Mouse (Mus musculus) embryonic facial prominence, embryonic 11.5 days (tissue): ENCODE data around the gene Adgre5. TPM values are rescaled to one million over a fixed set of nuclear protein-coding genes. Genes with fewer than 3 reads are reported as not detected.

Experiments
- ATAC-seq: fragments of 200-750 bp; cut with Nextera tagmentation; replicated peaks from 2 replicates; pipeline ENCODE4 v1.8.0; 2017; ENCODE audit warnings: low read depth; ENCODE audit not compliant: insufficient number of reproducible peaks, low FRiP score, low TSS enrichment
- DNase-seq: peaks from one replicate; pipeline ENCODE4 v3.0.0-alpha.2; 2015; ENCODE audit warnings: low spot score
- H3K27ac ChIP-seq: fragments of 300-500 bp; sonication (generic); replicated peaks from 2 replicates; pipeline ENCODE4 v1.5.1; 2014; ENCODE audit warnings: mild to moderate bottlenecking, low read depth, low read length, control low read depth
- H3K27me3 ChIP-seq: fragments of 300-500 bp; sonication (generic); 2 replicates; pipeline ENCODE4 v1.6.1; 2014; ENCODE audit warnings: mild to moderate bottlenecking, low read length, moderate library complexity, mixed read lengths; ENCODE audit not compliant: control insufficient read depth, insufficient read depth
- H3K36me3 ChIP-seq: fragments of 300-500 bp; sonication (generic); replicated peaks from 2 replicates; pipeline ENCODE4 v1.6.1; 2014; ENCODE audit warnings: low read depth, mild to moderate bottlenecking, low read length, moderate library complexity, mixed read lengths; ENCODE audit not compliant: control insufficient read depth, insufficient read depth
- H3K4me1 ChIP-seq: fragments of 300-500 bp; sonication (generic); 2 replicates; pipeline ENCODE4 v1.6.1; 2014; ENCODE audit warnings: low read length, mixed read lengths; ENCODE audit not compliant: control insufficient read depth, insufficient read depth
- H3K4me2 ChIP-seq: fragments of 300-500 bp; sonication (generic); 2 replicates; pipeline ENCODE4 v1.6.1; 2014; ENCODE audit warnings: low read depth, mild to moderate bottlenecking, control low read depth, low read length, moderate library complexity
- H3K4me3 ChIP-seq: fragments of 300-500 bp; sonication (generic); 2 replicates; pipeline ENCODE4 v1.5.1; 2014; ENCODE audit warnings: low read depth, low read length, control low read depth
- H3K9ac ChIP-seq: fragments of 300-500 bp; sonication (generic); replicated peaks from 2 replicates; pipeline ENCODE4 v1.6.1; 2014; ENCODE audit warnings: mild to moderate bottlenecking, control low read depth, low read length
- H3K9me3 ChIP-seq: fragments of 300-500 bp; sonication (generic); replicated peaks from 2 replicates; pipeline ENCODE4 v1.6.1; 2016; ENCODE audit warnings: mild to moderate bottlenecking, low read length, inconsistent platforms, mixed read lengths; ENCODE audit not compliant: control insufficient read depth
- WGBS: fragments of 180-500 bp; shearing (Covaris S2); extraction: QIAGEN DNeasy Blood & Tissue Kit; methylation state at CpG from one replicate; pipeline ENCODE4 v1.1.7; 2014; 5-methylcytosine and 5-hydroxymethylcytosine counted together
- polyA plus RNA-seq: library from polyadenylated mRNA; unstranded; fragments of >200 nt; fragmentation: Nextera tagmentation; extraction: Ambion mirVana; gene quantifications from 2 replicates; pipeline ENCODE4 v1.2.1, GENCODE M21; 2014

The Adgre5 gene
- polyA plus RNA-seq, 1 experiment from 2014 or later, result 19.0 TPM

GRCm38 (mm10) chr8:83738949-83739710, 2.0 kb downstream of the Adgre5 start:
- Histone ChIP-seq H3K36me3 (no peaks in the 10 kb centered on the region), H3K9ac (no peak overlapping the region), H3K27me3 (peaks cover 2% of the 10 kb centered on the region; the same call in 1 of the 2 replicates), H3K4me2 (no peak overlapping the region), H3K9me3 (no peaks in the 10 kb centered on the region), H3K4me3 (no peak overlapping the region), H3K27ac (peak overlapping the region; percentile 47; the same call in 1 of the 2 replicates), H3K4me1 (no peaks in the 10 kb centered on the region; the same call in 1 of the 2 replicates)
- ATAC-seq, result peak; percentile 39; the same call in 1 of the 2 replicates
- 56% methylated on average over 10 of the region's 10 CpGs for WGBS
- peak; percentile 87 for DNase-seq

DNA sequence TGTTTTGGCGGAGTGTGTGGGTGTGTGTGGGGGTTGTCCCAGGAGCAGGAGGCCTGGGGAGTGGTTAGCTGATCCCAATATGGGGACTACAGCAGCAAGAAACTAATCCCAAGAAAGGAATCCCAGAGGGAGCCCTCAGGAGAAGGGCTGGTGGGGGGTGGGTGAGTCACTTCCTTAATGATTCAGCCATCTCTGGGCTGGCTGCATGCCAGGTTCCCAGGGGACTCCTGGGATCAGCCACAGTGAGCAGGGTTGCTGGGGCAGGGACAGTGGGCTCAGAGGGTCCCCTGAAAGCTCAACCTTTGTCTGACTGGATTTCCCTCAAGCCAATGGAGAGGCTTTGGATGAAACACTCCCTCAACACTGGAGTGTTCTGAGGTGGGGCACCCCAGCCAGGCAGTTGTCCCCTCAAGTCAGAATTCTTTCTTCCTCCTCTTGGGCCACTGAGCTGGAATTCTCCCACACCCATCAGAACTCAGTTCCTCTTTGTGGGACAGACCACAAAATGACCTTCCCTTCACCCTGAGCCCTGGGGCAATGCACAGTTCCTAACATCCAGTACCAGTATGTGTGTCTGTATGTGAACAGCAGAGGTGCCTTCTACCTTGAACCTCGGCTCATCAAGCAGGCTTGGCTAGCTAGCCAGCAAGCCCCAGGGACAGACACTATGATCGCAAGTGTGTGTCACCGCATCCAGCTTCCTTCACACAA, 3.1 kb downstream of the Adgre5 start:
- ATAC-seq (no peak), DNase-seq (no peak)
- Histone ChIP-seq H3K27ac (no peak overlapping the region), H3K4me1 (no peaks in the 10 kb centered on the region; the same call in 1 of the 2 replicates), H3K9ac (no peak overlapping the region), H3K4me2 (no peak overlapping the region), H3K27me3 (peaks cover 2% of the 10 kb centered on the region; the same call in 1 of the 2 replicates), H3K9me3 (no peaks in the 10 kb centered on the region), H3K36me3 (no peaks in the 10 kb centered on the region), H3K4me3 (no peak overlapping the region)
- WGBS, result 84% methylated on average over 4 of the region's 4 CpGs

GRCm38 (mm10) chr8:83737346-83737745, 3.8 kb downstream of the Adgre5 start:
- no peak for ATAC-seq
- no peaks in the 10 kb centered on the region; the same call in 1 of the 2 replicates for H3K4me1 ChIP-seq
- no peaks in the 10 kb centered on the region for H3K9me3 ChIP-seq
- H3K4me3 ChIP-seq, result no peak overlapping the region
- no peaks in the 10 kb centered on the region for H3K36me3 ChIP-seq
- H3K4me2 ChIP-seq, result no peak overlapping the region
- H3K27ac ChIP-seq, result no peak overlapping the region
- no peak for DNase-seq
- peaks cover 2% of the 10 kb centered on the region; the same call in 1 of the 2 replicates for H3K27me3 ChIP-seq
- no peak overlapping the region for H3K9ac ChIP-seq
- 87% methylated on average over 4 of the region's 4 CpGs for WGBS

GRCm38 (mm10) chr8:83736681-83737080, 4.4 kb downstream of the Adgre5 start:
- no peak overlapping the region for H3K27ac ChIP-seq
- no peak overlapping the region for H3K4me3 ChIP-seq
- H3K9me3 ChIP-seq, result no peaks in the 10 kb centered on the region
- no peak for ATAC-seq
- no peaks in the 10 kb centered on the region for H3K36me3 ChIP-seq
- no peaks in the 10 kb centered on the region; the same call in 1 of the 2 replicates for H3K4me1 ChIP-seq
- no peak overlapping the region for H3K4me2 ChIP-seq
- WGBS, result 92% methylated on average over 4 of the region's 4 CpGs
- no peak overlapping the region for H3K9ac ChIP-seq
- H3K27me3 ChIP-seq, result peaks cover 2% of the 10 kb centered on the region; the same call in 1 of the 2 replicates
- no peak for DNase-seq

GRCm38 (mm10) chr8:83732919-83733318, 8.2 kb downstream of the Adgre5 start:
- no peak for DNase-seq
- H3K27me3 ChIP-seq, result no peaks in the 10 kb centered on the region
- H3K9me3 ChIP-seq, result no peaks in the 10 kb centered on the region
- H3K27ac ChIP-seq, result no peak overlapping the region
- H3K36me3 ChIP-seq, result no peaks in the 10 kb centered on the region; the same call in 1 of the 2 replicates
- no peak overlapping the region for H3K4me3 ChIP-seq
- H3K4me1 ChIP-seq, result no peaks in the 10 kb centered on the region; the same call in 1 of the 2 replicates
- no peak overlapping the region for H3K9ac ChIP-seq
- H3K4me2 ChIP-seq, result no peak overlapping the region
- no peak for ATAC-seq
- 88% methylated on average over 6 of the region's 6 CpGs for WGBS

GRCm38 (mm10) chr8:83731906-83732305, 9.2 kb downstream of the Adgre5 start:
- no peaks in the 10 kb centered on the region for H3K27me3 ChIP-seq
- 76% methylated on average over 5 of the region's 5 CpGs for WGBS
- H3K9me3 ChIP-seq, result no peaks in the 10 kb centered on the region
- H3K4me1 ChIP-seq, result no peaks in the 10 kb centered on the region
- H3K4me3 ChIP-seq, result no peak overlapping the region
- DNase-seq, result no peak
- ATAC-seq, result no peak
- H3K4me2 ChIP-seq, result no peak overlapping the region
- no peak overlapping the region for H3K27ac ChIP-seq
- H3K9ac ChIP-seq, result no peak overlapping the region
- H3K36me3 ChIP-seq, result no peaks in the 10 kb centered on the region; the same call in 1 of the 2 replicates

- WGBS, result 71% methylated on average over 11 of the region's 11 CpGs
- Histone ChIP-seq H3K27me3 (no peaks in the 10 kb centered on the region), H3K9me3 (no peaks in the 10 kb centered on the region), H3K27ac (no peak overlapping the region), H3K4me1 (no peaks in the 10 kb centered on the region), H3K9ac (no peak overlapping the region), H3K4me2 (no peak overlapping the region), H3K36me3 (peaks cover 3% of the 10 kb centered on the region), H3K4me3 (no peak overlapping the region)
- peak; percentile 80 for DNase-seq
- peak; percentile 51; the same call in 1 of the 2 replicates for ATAC-seq
Measured at GRCm38 (mm10) chr8:83729009-83729807, 11.9 kb downstream of the Adgre5 start.
